Mouse (Mus musculus): ENCODE results near the gene Stx2.

Gene Stx2

DNA sequence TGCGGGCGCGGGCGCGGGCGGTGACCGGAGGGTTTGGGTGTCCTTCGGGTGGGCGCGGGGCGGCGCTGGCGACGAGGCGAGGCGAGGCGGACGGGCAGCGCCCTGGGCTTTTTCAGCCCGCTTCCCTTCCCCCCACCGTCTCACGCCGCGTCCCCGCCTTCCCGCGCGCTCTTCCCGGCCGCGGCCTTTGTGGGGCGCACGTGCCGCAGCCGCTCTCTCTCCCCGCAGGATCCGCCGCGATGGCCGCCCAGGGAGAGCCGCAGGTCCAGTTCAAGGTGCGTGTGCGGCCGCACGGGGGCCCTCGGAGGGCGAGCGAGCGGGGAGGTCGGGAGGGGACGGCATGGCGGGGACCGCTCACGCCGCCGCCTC lies 11.9 kb upstream of the Stx2 start:
- H3K27me3 ChIP-seq (ENCODE audit: control insufficient read depth, insufficient read depth, low read length, poor library complexity, severe bottlenecking) = no peaks in the 10 kb centered on the region; the same call in 1 of the 2 replicates
- H3K36me3 ChIP-seq (ENCODE audit: control insufficient read depth, insufficient read depth, low read length, poor library complexity, severe bottlenecking) = peaks cover 9% of the 10 kb centered on the region; the same call in 1 of the 2 replicates
- DNase-seq (ENCODE audit: low read depth, low spot score) = no peak

DNA sequence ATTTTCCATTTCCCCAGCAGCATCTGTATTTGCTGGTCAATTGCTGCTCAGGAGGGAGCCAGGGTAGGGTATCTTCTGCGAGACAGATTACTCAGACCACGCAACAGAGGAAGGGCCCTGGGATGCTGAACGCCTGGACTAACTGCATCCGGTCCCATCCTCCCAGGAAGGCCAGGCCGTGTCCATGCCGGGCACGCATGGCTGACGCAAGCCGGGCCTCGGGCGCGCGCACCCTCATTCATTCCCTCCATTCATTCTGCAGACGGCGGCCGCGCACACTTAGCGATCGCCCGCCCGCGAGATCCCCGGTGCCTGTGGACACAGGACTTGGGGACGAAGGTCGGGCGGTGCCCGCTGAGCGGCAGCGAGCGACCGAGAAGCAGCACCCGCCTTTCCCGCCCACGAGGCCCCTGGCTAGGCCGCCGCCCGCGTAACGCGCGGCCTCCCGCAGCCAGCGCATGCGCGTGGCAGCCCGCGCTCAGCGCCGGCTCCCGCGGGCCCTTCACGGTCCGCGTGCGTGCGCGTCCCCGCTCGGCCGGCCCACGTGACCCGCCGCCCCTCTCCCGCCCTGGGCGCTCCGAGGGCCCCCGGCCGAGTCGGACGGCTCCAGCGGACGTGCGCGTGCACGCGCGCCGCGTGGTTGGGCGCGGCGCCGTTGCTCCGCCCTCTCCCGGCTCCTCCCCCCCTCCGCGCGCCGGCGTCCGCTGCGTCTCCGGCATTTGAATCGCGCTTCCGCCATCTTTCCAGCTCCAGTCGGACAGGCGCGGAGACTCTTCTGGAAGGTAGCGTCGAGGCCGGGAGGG lies 11.3 kb upstream of the Stx2 start, which contains the start of gene Ran:
Gene Ran, plus strand, starts transcription at position 573 of the 803 bp plus-strand sequence.
- Histone ChIP-seq H3K36me3 (ENCODE audit: control insufficient read depth, insufficient read depth, low read length, poor library complexity, severe bottlenecking) (peaks cover 9% of the 10 kb centered on the region; the same call in 1 of the 2 replicates), H3K27me3 (ENCODE audit: control insufficient read depth, insufficient read depth, low read length, poor library complexity, severe bottlenecking) (no peaks in the 10 kb centered on the region; the same call in 1 of the 2 replicates)
- DNase-seq (ENCODE audit: low read depth, low spot score) = peak; percentile 97

DNA sequence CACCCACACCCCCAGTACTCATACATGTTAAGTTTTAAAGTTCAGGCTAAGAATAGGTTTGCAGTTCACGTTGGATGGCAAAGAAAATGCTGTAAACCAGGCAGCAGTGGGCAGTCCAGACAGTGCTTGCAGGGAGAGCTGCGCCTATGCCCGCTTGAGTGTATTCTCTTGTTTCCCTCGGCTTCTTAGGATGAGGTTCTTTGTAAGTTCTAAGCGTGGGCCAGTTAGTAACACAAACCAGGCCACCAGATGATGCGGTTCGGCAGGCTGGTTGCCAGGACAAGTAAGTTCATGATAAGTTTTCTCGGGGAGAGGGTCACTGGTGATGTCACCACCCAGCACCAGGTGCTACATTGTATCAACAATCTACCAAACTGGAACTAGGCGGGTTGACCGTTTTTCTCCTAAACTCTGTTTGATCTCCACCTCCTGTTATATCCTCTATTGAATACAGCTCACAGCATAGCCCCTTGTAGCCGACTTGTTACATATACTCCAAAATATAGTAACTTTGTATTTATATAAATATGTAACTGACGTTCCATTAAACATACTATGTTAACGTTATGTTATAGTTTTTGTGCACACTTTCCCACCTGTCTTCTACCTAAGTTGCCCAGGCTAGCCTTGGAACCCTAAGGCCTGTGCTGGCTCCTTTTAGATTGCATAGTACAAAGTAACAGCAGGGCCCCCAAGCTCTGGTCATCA lies 10.6 kb upstream of the Stx2 start:
- H3K36me3 ChIP-seq (ENCODE audit: control insufficient read depth, insufficient read depth, low read length, poor library complexity, severe bottlenecking) = peaks cover 9% of the 10 kb centered on the region; the same call in 1 of the 2 replicates
- no peak for DNase-seq (ENCODE audit: low read depth, low spot score)
- H3K27me3 ChIP-seq (ENCODE audit: control insufficient read depth, insufficient read depth, low read length, poor library complexity, severe bottlenecking) = no peaks in the 10 kb centered on the region; the same call in 1 of the 2 replicates

DNA sequence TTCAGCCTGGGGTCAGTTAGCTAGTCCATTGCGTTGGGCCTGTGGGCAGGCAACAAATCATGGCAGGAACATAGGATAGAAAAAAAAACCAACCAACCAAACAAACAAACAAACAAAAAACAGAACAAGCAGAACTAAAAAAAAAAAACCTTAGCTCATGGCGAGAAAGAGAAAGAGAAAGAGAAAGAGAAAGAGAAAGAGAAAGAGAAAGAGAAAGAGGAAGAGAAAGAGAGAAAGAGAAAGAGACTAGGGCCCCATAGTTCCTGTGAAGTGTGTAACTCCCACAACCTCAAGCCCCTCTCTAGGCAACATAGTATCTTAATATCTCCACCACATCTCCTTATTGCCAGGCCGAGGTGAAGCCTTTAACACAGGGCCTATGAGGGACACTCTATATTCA lies 8.0 kb upstream of the Stx2 start:
- H3K36me3 ChIP-seq (ENCODE audit: control insufficient read depth, insufficient read depth, low read length, poor library complexity, severe bottlenecking) = peaks cover 1% of the 10 kb centered on the region; the same call in 1 of the 2 replicates
- H3K27me3 ChIP-seq (ENCODE audit: control insufficient read depth, insufficient read depth, low read length, poor library complexity, severe bottlenecking) = no peaks in the 10 kb centered on the region
- DNase-seq (ENCODE audit: low read depth, low spot score) = no peak

DNA sequence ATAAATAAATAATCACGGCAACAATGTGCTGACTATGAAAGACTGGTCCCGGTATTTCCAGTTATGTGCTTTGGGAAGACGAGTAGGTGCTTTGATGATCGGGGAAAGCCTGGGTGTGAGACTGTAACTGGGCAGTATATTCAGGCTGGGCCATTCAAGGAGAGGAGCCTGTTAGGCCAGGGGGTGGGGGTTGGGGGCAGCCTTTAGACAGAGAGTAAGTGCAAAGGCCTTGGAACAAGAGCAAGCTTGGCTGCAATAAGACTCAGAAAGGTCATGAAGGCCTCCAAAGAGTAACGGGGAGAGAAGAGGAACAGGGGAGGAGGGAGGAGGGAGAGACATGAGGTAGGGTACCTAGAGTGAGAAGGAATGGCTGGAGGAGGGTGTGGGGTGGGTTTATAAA lies 7.2 kb upstream of the Stx2 start:
- Histone ChIP-seq H3K36me3 (ENCODE audit: control insufficient read depth, insufficient read depth, low read length, poor library complexity, severe bottlenecking) (no peaks in the 10 kb centered on the region), H3K27me3 (ENCODE audit: control insufficient read depth, insufficient read depth, low read length, poor library complexity, severe bottlenecking) (no peaks in the 10 kb centered on the region)
- no peak for DNase-seq (ENCODE audit: low read depth, low spot score)

DNA sequence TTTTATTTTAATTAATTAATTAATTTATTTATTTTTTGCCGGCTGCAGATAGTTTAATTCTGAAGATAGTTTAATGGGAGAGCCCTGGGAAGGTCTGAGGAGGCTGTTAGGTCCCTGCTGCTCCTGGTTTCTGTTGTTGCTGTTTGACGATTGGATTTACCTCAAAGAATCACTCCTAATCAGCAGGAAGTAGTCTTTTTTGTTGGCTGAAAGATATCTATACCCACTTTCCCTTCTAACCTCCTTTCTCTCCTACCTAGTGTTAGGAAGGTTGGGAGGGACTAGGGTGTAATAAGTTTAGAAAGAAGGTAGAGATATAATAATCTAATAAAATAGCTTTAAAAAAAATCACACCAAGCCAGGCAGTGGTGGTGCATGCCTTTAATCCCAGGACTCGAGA lies 6.6 kb upstream of the Stx2 start:
- H3K36me3 ChIP-seq (ENCODE audit: control insufficient read depth, insufficient read depth, low read length, poor library complexity, severe bottlenecking) = no peaks in the 10 kb centered on the region
- no peaks in the 10 kb centered on the region for H3K27me3 ChIP-seq (ENCODE audit: control insufficient read depth, insufficient read depth, low read length, poor library complexity, severe bottlenecking)
- no peak for DNase-seq (ENCODE audit: low read depth, low spot score)

DNA sequence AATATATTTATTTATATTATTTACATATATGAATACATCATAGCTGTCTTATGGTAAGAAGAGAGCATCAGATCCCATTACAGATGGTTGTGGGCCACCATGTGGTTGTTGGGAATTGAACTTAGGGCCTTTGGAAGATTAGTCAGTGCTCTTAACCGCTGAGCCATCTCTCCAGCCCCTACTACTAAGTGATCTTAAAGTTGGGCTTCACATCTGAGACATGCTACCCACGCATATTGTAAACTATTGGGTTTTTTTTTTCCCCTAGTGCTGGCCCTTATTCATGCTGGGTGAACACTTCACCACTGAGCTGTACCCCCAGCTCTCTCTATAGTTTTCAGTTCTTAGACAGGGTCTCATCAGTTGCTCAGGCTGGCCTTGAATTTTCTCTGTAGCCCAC lies 2.6 kb upstream of the Stx2 start:
- H3K36me3 ChIP-seq (ENCODE audit: control insufficient read depth, insufficient read depth, low read length, poor library complexity, severe bottlenecking) = no peaks in the 10 kb centered on the region
- H3K27me3 ChIP-seq (ENCODE audit: control insufficient read depth, insufficient read depth, low read length, poor library complexity, severe bottlenecking) = no peaks in the 10 kb centered on the region
- DNase-seq (ENCODE audit: low read depth, low spot score) = no peak

DNA sequence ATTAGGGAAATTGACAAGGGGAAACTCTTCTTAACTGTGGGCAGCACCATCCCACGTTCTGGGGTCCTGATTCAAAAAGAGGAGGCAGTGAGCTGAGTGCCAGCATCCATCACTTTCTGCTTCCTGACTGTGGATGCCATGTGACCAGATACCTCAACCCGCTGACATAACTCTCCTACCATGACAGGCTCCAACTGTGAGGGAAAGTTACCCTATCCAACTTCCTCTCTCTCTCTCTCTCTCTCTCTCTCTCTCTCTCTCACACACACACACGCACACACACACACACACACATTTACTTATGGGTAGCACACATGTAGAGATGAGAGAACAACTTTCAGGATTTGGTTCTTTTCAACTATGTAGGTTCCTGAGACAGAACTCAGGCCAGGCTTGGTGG lies 1.2 kb upstream of the Stx2 start:
- DNase-seq (ENCODE audit: low read depth, low spot score) = no peak
- no peaks in the 10 kb centered on the region for H3K36me3 ChIP-seq (ENCODE audit: control insufficient read depth, insufficient read depth, low read length, poor library complexity, severe bottlenecking)
- no peaks in the 10 kb centered on the region for H3K27me3 ChIP-seq (ENCODE audit: control insufficient read depth, insufficient read depth, low read length, poor library complexity, severe bottlenecking)

DNA sequence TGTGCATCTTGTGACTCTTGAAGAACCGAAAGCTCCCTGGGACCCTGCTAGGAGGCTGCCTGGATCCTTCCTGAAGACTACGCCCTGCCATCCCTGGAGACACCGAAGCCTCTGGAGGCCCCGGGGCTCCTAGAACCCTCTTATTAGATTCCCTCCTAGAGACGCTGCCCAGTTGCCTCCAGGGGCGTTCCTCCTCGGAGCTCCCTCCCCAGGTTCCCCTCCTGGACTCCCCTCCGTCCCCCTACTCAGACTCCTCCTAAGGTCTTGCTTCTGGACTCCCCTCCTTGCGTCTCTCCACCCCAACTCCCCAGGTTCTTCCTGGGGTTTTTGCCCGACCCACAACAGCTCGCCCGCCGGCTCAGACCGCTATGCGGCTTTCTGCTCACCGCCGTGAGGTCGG lies 366 bp downstream of the Stx2 start:
- no peak for DNase-seq (ENCODE audit: low read depth, low spot score)

DNA sequence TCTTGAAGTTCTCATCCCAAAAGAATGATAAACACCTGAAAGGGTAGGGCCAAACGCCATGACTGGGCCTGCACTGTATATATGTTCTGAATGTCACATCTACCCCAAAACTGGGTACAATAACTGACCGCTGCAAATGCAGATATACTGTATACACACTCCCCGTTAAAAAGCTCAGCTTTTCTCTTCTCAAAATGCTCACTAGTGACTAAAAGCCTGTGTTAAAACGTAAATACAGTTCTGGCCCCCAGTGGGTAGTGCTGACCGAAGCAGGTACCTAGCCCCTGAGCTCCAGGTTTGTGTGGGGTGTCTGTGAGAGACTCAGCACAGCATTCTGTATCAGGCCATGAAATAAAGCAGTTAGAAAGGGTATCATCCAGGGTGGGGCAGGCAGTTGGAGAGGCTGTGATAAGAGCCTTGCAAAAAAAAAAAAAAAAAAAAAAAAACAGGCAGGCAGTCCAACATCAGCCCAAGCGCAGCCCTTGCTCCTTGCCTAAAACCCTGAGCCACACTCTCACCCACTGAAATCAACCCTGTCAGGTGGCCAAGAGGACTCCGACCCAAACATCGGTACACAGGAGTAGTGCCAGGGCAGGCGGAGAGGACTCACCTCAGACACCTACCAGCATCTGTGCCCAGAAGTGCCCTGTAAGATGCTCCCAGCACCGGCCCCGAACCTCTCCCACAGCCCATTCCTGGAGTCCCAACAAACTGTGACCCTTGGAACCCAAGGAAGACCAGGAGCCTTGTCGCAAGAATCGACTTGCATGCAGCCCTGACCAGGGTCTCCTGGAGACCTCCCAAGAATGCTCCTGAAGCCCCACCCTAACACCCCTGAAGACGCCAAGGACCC lies 1.0 kb downstream of the Stx2 start:
- DNase-seq (ENCODE audit: low read depth, low spot score) = no peak
- Histone ChIP-seq H3K36me3 (ENCODE audit: control insufficient read depth, insufficient read depth, low read length, poor library complexity, severe bottlenecking) (no peaks in the 10 kb centered on the region), H3K27me3 (ENCODE audit: control insufficient read depth, insufficient read depth, low read length, poor library complexity, severe bottlenecking) (no peaks in the 10 kb centered on the region)

More for the DNA sequence above, 366 bp downstream of the Stx2 start:
- no peaks in the 10 kb centered on the region for H3K27me3 ChIP-seq (ENCODE audit: control insufficient read depth, insufficient read depth, low read length, poor library complexity, severe bottlenecking)
- H3K36me3 ChIP-seq (ENCODE audit: control insufficient read depth, insufficient read depth, low read length, poor library complexity, severe bottlenecking) = no peaks in the 10 kb centered on the region

DNA sequence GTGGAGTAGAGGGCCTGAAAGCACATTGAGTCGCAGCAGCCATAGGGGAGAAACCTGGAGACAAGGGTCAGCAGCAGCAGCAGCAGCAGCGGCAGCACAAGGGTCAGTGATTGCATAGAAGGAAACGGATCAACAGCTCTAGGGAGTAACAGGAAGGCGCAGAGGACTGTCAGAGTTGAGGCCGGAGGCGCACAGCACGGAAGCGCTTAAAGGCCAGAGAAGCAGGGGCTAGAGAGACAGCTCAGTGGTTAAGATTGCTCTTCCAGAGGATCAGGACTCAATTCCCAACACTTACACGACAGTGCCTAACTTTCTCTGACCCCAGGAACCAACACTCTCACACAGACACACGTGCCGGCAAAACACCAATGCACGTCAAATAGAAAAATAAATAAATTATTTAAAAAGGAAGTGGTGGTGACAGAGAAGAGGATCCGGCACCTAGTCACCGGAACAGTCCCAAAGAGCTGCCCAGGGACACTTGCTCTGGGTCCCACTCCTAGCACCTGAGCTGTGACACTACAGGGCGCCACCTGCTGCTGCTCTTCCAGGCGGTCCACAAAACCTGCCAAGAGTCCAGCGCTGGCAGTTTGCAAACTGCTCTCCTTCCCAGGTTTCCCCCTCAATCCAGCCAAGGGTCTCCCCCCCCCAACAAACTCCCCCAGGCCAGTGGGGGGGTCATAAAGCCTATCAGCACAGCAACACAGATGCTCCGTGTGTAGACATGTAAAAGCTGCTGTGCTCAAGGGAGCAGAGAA lies 2.2 kb downstream of the Stx2 start:
- H3K36me3 ChIP-seq (ENCODE audit: control insufficient read depth, insufficient read depth, low read length, poor library complexity, severe bottlenecking) = no peaks in the 10 kb centered on the region
- DNase-seq (ENCODE audit: low read depth, low spot score) = peak; percentile 32
- H3K27me3 ChIP-seq (ENCODE audit: control insufficient read depth, insufficient read depth, low read length, poor library complexity, severe bottlenecking) = no peaks in the 10 kb centered on the region

DNA sequence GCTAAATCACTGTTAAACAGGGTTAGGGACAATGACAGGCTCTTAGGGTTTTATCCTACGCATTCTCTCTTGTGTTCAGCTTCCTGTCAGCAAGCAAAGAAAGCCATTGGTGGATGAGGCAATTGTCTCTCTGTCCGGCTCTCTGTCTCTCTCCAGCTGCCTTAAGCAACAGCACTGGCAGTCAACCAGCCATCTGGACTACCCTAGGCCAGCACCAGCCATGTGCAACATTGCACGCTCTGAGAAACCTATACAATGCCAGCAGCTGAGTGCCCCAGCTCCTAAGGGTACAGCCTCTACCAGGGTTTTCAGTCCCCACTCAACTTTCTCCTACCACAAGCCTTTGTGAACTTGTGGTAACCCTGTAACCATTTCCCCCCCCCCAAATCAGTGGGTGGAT lies 3.0 kb downstream of the Stx2 start:
- no peaks in the 10 kb centered on the region for H3K27me3 ChIP-seq (ENCODE audit: control insufficient read depth, insufficient read depth, low read length, poor library complexity, severe bottlenecking)
- no peak for DNase-seq (ENCODE audit: low read depth, low spot score)
- H3K36me3 ChIP-seq (ENCODE audit: control insufficient read depth, insufficient read depth, low read length, poor library complexity, severe bottlenecking) = no peaks in the 10 kb centered on the region

DNA sequence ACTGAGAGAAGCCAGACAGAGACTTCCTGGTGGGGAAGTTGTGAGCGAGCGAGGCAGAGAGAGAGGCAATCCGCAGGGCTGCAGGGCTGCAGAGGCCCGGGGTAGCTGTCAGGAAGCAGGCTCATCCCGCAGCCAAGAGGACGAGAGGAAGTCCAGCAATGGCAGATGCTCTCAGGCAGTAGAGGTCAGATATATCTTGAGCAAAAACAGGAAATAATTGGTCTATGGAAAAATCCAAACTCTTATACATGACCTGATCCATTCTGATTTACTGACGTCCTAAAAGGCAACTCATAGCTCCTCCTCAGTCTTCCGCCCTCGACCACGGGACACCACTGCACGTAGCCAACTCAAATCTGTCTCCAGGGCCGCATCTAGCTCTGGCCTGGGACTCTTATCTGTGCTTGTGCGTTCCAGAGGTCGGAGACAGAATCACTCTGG lies 5.8 kb downstream of the Stx2 start:
- H3K27me3 ChIP-seq (ENCODE audit: control insufficient read depth, insufficient read depth, low read length, poor library complexity, severe bottlenecking) = no peaks in the 10 kb centered on the region
- no peaks in the 10 kb centered on the region for H3K36me3 ChIP-seq (ENCODE audit: control insufficient read depth, insufficient read depth, low read length, poor library complexity, severe bottlenecking)
- no peak for DNase-seq (ENCODE audit: low read depth, low spot score)

All from splenic B cell, adult 2 months (primary cell).